30 mouse cellular contexts compared by ENCODE assay signal in the genomic region with DNA sequence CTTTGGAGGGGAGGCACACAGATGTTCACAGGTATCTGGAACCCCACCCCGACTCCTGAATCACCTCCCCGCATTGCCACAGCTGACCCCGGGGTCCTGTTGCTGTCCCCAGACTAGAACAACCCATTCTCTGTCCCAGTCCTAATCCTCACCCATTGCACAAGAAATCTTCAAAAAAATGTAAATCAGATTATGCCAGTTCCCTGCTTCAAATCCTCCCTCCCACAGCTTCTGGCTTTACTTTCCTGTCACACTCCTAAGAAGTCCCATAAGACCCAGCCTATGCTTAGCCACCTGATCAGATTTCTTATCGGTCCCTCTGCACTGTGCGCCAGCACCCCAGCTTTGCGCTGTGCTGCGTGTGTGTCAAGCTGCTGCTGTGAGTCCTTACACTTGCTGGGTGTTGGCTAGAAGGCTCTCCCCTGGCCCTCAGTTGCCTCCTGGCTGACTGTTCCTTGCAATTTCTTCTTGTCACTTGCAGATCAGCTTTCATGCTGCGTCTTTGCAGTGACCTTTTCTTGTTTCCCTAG. TPM values are rescaled to one million over a fixed set of nuclear protein-coding genes. Genes with fewer than 3 reads are reported as not detected.
A peak's percentile ranks its signal among the peaks of the same experiment; 100 is the strongest.
DNase-seq lines count a peak whose midpoint lies in the region; ATAC-seq lines count a peak whose summit lies in the region.
"Had no signal": no experiment of that assay in that cellular context is flagged by ENCODE, and none has a peak within 500 bp of the region (broad histone marks: within the 10 kb centered on the region; RNA-seq: fewer than 3 reads in every experiment).

No protein-coding gene starts in this region.

- DNase-seq in R1 (ENCODE audit: low read depth, low spot score) = peak; percentile 21
- DNase-seq in embryo, embryonic 10 days (ENCODE audit: low spot score) = no peak
- no peak for DNase-seq in frontal cortex, postnatal 36 days (ENCODE audit: low spot score in 2 of 2)
- DNase-seq in kidney, postnatal 10 days = no peak
- DNase-seq: adrenal gland, postnatal 25 days; cerebellum, adult 11 months; cerebellum, adult 9-11 months; gastrocnemius, postnatal 10 days; heart, postnatal 36 days; kidney, adult 11 months; layer of hippocampus, adult 9-11 months; left cerebral cortex, postnatal 4 days had no signal

- no peak overlapping the region for H3K4me2 ChIP-seq in liver, embryonic 12.5 days
- H3K4me2 ChIP-seq: forebrain, embryonic 12.5 days; heart, embryonic 15.5 days; hindbrain, embryonic 13.5 days; kidney, embryonic 15.5 days; midbrain, embryonic 15.5 days; neural tube, embryonic 12.5 days had no signal

- no peaks in the 10 kb centered on the region for H3K9me3 ChIP-seq in liver, embryonic 12.5 days (replicated peaks)
- H3K9me3 ChIP-seq: forebrain, embryonic 12.5 days; heart, embryonic 15.5 days; hindbrain, embryonic 13.5 days; midbrain, embryonic 15.5 days had no signal

- peak overlapping the region; percentile 80 for H3K27ac ChIP-seq in brown adipose tissue, adult 24 weeks (replicated peaks; ENCODE audit: low read depth, low read length)
- no peak overlapping the region for H3K27ac ChIP-seq in liver, embryonic 12.5 days
- H3K27ac ChIP-seq: forebrain, embryonic 12.5 days; heart, embryonic 15.5 days; hindbrain, embryonic 13.5 days; kidney, embryonic 15.5 days; midbrain, embryonic 15.5 days; neural tube, embryonic 12.5 days had no signal

- no peak overlapping the region for H3K9ac ChIP-seq in liver, embryonic 12.5 days
- H3K9ac ChIP-seq: forebrain, embryonic 12.5 days; heart, embryonic 15.5 days; hindbrain, embryonic 13.5 days; kidney, embryonic 15.5 days; midbrain, embryonic 15.5 days; neural tube, embryonic 12.5 days had no signal

- H3K4me3 ChIP-seq in brown adipose tissue, adult 24 weeks (ENCODE audit: insufficient read depth, low read depth, low read length) = no peak overlapping the region
- no peak overlapping the region for H3K4me3 ChIP-seq in liver, embryonic 12.5 days
- H3K4me3 ChIP-seq: forebrain, embryonic 12.5 days; heart, embryonic 15.5 days; hindbrain, embryonic 13.5 days; kidney, embryonic 15.5 days; midbrain, embryonic 15.5 days; neural tube, embryonic 12.5 days had no signal

- no peaks in the 10 kb centered on the region for H3K36me3 ChIP-seq in liver, embryonic 12.5 days
- H3K36me3 ChIP-seq: forebrain, embryonic 12.5 days; heart, embryonic 15.5 days; hindbrain, embryonic 13.5 days; kidney, embryonic 15.5 days; midbrain, embryonic 15.5 days; neural tube, embryonic 12.5 days had no signal

- peaks cover 5% of the 10 kb centered on the region; the same call in 1 of the 2 replicates for H3K27me3 ChIP-seq in liver, embryonic 12.5 days (replicated peaks)
- H3K27me3 ChIP-seq: forebrain, embryonic 12.5 days; heart, embryonic 15.5 days; hindbrain, embryonic 13.5 days; kidney, embryonic 15.5 days; midbrain, embryonic 15.5 days; neural tube, embryonic 12.5 days had no signal

- ATAC-seq in liver, embryonic 12.5 days = peak; percentile 44; the same call in 1 of the 2 replicates
- ATAC-seq in megakaryocyte, adult 5-6 weeks (ENCODE audit: poor library complexity, severe bottlenecking) = peak; percentile 14
- ATAC-seq: activated CD4-positive, CD25-positive, alpha-beta regulatory T cell, adult 4 months; midbrain, embryonic 15.5 days had no signal

- H3K4me1 ChIP-seq in brown adipose tissue, adult 24 weeks (ENCODE audit: control insufficient read depth, insufficient read depth, insufficient read length, low read length) = peaks cover 1% of the 10 kb centered on the region; the same call in 1 of the 2 replicates
- peaks cover 5% of the 10 kb centered on the region; the same call in 1 of the 2 replicates for H3K4me1 ChIP-seq in liver, embryonic 12.5 days
- H3K4me1 ChIP-seq: forebrain, embryonic 12.5 days; heart, embryonic 15.5 days; hindbrain, embryonic 13.5 days; kidney, embryonic 15.5 days; midbrain, embryonic 15.5 days; neural tube, embryonic 12.5 days had no signal

- WGBS in liver, embryonic 12.5 days (ENCODE audit: insufficient replicate concordance) = 73% methylated on average over 8 of the region's 8 CpGs

RNA-seq across cellular contexts. Expression of a gene that starts 5.7 kb away (rescaled TPM):
- 32.6 and 103 TPM in 2 replicates for polyA plus RNA-seq in brown adipose tissue, adult 24 weeks (2012; ENCODE audit: insufficient read depth, insufficient read length, missing spikeins)
- 0.66 and 0.98 TPM in 2 replicates for polyA plus RNA-seq in liver, embryonic 12.5 days (2016; fragmentation: Nextera tagmentation; extraction: Ambion mirVana)
- total RNA-seq in megakaryocyte, adult 5-6 weeks (2015) = not detected in 2 replicates
- not detected in 2 replicates for total RNA-seq in megakaryocyte, adult 5-6 weeks (2017)
- total RNA-seq: heart, adult 8-10 months; left cerebral cortex, adult 18-20 months; left cerebral cortex, postnatal 4 days; MEL had no signal
- polyA plus RNA-seq: activated CD4-positive, CD25-positive, alpha-beta regulatory T cell, adult 4 months; C2C12; cortical plate, adult 2 months; embryonic facial prominence, embryonic 11.5 days; frontal cortex, adult 2 months; heart, embryonic 15.5 days; kidney, embryonic 15.5 days; neural tube, embryonic 12.5 days; testis, adult 2 months had no signal

RNA-seq across cellular contexts. Expression of a gene that starts 56.6 kb away (rescaled TPM):
- polyA plus RNA-seq in brown adipose tissue, adult 24 weeks (2012; ENCODE audit: insufficient read depth, insufficient read length, missing spikeins) = 174 and 203 TPM in 2 replicates
- 15.4 and 16.0 TPM in 2 replicates for polyA plus RNA-seq in liver, embryonic 12.5 days (2016; fragmentation: Nextera tagmentation; extraction: Ambion mirVana)
- 6.4 and 12.0 TPM in 2 replicates for total RNA-seq in megakaryocyte, adult 5-6 weeks (2015)
- total RNA-seq in megakaryocyte, adult 5-6 weeks (2017) = 3.9 and 8.7 TPM in 2 replicates

Comparison
In these comparisons a context has a peak if more than half of its experiments do, and no peak if none do; other contexts are left out.
1. RNA of a gene that starts 5.7 kb away (polyA plus RNA-seq): 32.6 to 103 TPM in brown adipose tissue, adult 24 weeks; 0.66 to 0.98 TPM in liver, embryonic 12.5 days; every median in the first group is over 10 times any median in the second.
2. RNA of a gene that starts 56.6 kb away (polyA plus RNA-seq): 174 to 203 TPM in brown adipose tissue, adult 24 weeks; 15.4 to 16.0 TPM in liver, embryonic 12.5 days; every median in the first group is over 10 times any median in the second.